Mouse (Mus musculus): ENCODE measurements around the gene Ntf5. TPM values are rescaled to one million over a fixed set of nuclear protein-coding genes. Genes with fewer than 3 reads are reported as not detected.

Gene Ntf5
- 0.09 and 0.17 TPM in 2 replicates for polyA plus RNA-seq (2015; fragmentation: Nextera tagmentation; extraction: Ambion mirVana)

GRCm38 (mm10) chr7:45413113-45413863, at the start of gene Ntf5:
Ntf5 (plus strand) TSS chr7:45413695.

GRCm38 (mm10) chr7:45366652-45367019, 46.9 kb upstream of the Ntf5 start, which contains the start of gene Ppfia3:
Ppfia3 (minus strand) TSS chr7:45367019.

GRCm38 (mm10) chr7:45370475-45371311, 42.8 kb upstream of the Ntf5 start, which contains the start of gene Lin7b:
Lin7b (minus strand) TSS chr7:45370583.

DNA sequence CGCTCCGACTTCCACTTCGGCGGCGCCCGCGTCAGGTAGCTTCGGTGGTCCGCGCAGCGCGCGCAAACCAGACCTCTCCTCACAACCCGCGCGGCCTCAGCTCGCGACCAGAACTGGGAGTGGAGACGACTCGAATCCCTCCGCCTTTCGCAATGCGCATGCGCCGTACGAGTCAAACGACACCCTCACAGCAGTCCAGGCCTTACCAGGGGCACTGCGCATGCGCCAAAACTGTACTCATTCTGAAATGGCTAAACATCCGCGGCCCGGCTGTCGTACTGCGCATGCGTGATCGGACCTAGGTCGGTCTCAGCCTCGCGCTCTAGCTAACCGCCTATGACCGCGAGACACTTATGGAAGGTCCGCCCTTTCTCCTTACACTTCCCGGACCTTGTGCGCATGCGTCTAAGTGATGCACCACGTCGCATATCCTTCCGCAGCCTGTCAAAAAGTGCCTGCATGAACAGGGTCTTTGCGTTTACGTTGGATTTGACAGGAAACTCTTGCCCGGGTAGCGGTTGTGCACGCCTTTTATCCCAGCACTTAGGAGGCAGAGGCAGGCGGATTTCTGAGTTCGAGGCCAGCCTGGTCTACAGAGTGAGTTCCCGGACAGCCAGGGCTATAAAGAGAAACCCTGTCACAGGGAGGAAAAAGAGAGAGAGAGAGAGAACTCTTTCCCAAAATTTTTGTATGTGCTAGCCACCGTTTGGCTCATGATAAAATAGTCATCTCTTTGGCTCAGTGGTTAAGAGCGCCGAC, 17.7 kb upstream of the Ntf5 start, which contains the start of gene Snrnp70:
Gene Snrnp70, minus strand, starts transcription at position 165 of the 759 bp plus-strand sequence.

DNA sequence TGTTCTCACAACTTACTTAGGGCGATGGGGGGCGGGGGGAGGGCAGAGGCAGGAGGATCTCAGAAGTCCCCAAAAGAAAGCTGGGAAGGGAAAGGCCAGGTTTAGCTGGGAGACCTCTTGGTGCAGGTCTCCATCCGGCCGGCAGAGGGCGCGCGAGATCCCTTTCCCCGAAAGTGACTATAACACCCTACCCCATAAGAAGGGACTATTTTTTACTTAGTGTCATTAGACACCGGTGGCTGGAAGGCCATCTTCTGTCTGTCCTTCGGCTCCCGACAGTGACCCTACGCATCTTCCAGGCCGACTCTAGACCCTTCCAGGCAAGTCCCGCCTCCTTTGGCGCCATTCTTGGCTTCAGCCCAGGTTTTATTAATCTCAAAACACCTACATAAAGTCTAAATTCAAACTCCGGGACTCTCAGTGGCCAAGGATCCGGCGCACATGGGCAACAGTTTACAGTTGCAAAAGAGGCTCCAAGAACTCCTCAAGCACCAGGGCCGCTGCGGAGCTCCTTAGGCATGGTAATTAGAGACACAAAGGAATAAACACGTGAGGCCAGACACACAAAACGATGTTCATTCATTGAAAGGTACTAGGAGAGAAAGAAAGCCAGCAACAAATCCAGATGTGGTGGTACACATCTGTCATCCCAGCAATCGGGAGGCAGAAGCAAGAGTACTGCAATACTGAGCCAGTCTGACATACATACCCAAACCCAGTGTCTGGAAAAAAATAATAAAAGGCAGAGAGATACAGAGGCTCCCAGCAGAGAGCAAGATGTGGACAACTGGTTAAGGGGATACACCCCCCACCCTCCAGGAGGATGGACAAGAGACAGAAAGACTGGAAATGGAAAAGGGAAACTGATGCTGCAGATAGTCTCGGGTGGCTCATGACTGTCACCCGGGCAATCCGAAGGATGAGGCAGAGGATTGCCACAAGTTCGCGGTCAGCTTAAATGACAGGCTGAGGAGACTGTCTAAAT, 8.1 kb upstream of the Ntf5 start, which contains the start of gene Kcna7:
Gene Kcna7, plus strand, starts transcription at position 563 of the 985 bp plus-strand sequence.

GRCm38 (mm10) chr7:45420615-45420919, 7.1 kb downstream of the Ntf5 start, which contains the start of gene Lhb:
Lhb (plus strand) TSS chr7:45420820.

DNA sequence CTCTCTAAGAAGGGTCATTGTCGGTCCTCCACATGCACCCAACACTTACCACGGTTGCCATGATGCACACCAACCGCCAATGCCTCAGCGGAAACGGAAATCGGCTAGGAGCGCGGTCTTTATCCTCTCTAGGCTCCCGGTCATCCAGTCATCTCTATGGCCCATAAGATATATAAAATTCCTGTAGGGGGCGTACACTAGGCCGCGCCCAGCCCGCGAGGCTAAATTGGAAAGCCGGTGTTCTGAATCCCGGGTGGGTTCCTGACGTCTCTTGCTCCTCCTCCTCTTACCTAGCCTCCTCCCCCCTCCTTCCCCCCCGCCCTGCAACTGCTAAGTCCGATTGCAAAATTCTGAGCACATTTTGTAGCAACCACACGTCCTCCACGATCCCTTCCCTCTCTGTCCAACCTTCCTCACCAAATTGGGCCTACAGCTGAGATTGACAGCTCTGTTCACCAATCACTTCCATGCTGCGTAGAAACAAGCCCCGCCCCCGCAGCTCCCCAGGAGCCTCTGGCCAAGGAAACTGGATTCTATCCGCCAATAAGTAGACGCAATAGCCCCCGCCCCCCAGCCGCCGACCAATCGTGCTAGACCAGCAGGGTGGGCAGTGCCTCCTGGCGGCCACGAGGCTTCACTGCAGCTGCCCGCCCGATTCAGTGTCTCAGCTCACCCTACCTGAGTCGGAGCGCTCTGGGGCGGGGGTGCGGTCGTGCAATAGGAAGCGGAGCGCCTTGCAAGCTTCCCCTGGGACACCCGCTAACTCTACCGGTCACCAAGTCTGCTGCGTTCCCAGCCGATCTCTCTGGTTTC, 20.9 kb downstream of the Ntf5 start, which contains the start of gene Gys1:
Gene Gys1, plus strand, starts transcription at position 642 of the 813 bp plus-strand sequence.

DNA sequence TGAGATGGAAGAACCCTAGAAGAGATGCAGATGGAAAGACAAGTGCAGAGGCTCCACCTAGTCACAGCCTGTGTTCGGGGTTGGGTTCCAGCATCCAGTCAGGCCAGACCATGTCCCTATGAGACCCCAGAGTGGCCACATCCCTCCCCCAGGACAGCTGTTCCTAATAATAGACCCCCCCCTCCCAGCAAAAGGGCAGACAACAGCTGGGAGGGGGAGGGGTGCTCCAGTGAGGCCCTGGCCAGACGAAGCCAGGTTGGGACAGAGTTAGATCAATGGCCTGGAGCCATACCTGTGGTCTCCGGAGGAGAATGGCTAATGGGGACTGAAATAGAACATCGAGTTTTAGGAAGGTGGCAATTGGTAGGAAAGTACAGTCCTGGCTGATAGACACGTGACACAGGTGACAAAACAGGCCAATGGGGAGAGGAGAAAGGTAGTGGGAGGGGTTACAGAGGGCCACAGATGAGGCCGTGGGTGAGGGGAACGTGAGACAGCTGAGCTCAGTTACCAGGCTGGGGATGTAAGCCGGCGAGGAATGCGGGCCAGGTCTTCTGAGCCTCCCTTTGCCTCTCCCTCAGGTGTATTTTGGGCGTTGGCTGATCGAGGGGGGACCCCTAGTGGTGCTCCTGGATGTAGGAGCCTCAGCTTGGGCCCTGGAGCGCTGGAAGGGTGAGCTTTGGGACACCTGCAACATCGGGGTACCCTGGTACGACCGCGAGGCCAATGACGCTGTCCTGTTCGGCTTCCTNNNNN, 24.2 kb downstream of the Ntf5 start, which contains the start of gene Ruvbl2:
Gene Ruvbl2, minus strand, starts transcription at position 576 of the 756 bp plus-strand sequence.

DNA sequence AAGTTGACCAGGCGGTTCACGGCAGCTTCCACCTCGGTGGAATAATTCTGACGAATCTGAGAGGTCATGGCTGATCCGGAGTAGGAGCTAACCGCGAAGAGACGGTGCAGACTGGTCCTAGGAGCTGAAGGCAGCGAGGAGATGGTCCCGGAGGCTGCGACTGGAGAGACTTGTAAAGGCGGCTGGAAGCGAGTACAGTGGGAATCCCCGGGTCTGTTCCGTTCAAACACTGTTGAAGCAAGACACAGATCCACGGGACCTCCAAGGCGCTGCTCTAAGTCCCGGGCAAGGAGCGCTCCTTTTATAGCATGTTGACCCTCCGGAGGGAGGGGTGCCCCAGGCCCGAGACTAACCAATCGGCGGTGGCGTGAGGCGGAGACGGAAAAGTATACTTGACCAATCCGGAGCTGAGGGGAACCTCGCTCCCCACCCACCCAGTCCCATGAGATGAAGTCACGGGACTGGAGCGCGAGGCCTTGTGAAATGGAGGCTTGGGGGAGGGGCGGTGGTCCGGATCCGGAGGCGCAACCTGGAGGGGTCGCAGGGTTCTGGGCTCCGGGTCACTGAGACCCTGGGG, 46.2 kb downstream of the Ntf5 start, which contains the start of gene Ftl1:
Gene Ftl1, minus strand, starts transcription at position 321 of the 577 bp plus-strand sequence.

DNA sequence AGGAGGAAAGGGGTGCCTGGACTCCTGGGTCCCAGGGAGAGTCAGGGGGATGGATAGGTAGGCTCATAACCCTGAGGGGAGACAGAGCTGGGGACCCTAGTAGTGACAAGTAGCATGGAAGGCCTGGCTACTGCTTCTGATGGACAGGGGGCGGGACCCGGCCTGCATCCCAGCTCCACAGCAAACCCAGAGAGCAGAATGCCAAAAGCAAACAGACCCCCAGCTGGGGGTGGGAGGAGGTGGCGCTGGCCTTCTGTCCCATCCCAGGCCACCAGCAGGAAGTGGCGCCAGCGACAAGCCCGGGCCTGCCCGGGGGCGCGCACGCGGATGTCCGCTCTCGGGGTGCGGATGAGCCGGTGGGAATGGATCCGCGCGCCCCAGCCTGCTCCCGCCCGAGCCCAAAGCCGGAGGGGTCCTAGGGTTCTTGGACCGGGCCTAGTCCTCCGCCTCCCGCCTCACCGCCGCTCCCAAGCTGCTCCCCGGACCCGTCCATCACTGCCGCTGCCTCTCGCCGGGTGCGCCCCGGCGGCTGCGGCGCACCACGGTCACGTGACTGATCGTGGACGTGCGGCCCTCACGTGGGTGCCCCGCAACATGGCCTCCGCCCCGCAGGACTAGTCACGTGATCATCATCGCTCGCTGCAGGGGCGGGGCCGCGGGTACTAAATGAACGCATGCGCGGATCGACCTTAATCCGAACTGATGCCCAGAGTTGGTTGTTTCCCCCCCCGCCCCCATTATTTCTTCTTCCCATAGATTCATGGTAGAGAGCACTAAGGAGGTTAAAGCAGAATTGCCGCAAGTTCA, 53.0 kb downstream of the Ntf5 start, which contains the start of gene Bax:
Gene Bax, minus strand, starts transcription at position 616 of the 807 bp plus-strand sequence.

Small RNA genes within 50 kb of the gene (microRNA-seq; reads per million reads assigned to microRNA genes)
- 0 to 0.10 reads per million in 2 experiments for gene Gm22133

Other genes with a start within 250 kb of the Ntf5 start
- 0.22 and 0.46 TPM in 2 replicates for gene Slc17a7, start 249.7 kb upstream of the Ntf5 start, polyA plus RNA-seq (2015; fragmentation: Nextera tagmentation; extraction: Ambion mirVana)
- gene Gfy, start 234.1 kb upstream of the Ntf5 start, polyA plus RNA-seq (2015; fragmentation: Nextera tagmentation; extraction: Ambion mirVana) = 0.15 TPM in 1 of 2 replicates, not detected in the other
- gene Pth2, start 232.7 kb upstream of the Ntf5 start, polyA plus RNA-seq (2015; fragmentation: Nextera tagmentation; extraction: Ambion mirVana) = not detected in 2 replicates
- gene Ccdc155, start 208.8 kb upstream of the Ntf5 start, polyA plus RNA-seq (2015; fragmentation: Nextera tagmentation; extraction: Ambion mirVana) = 1.0 and 2.0 TPM in 2 replicates
- gene Dkkl1, start 201.5 kb upstream of the Ntf5 start, polyA plus RNA-seq (2015; fragmentation: Nextera tagmentation; extraction: Ambion mirVana) = 0.23 and 6.5 TPM in 2 replicates
- gene Tead2, start 197.9 kb upstream of the Ntf5 start, polyA plus RNA-seq (2015; fragmentation: Nextera tagmentation; extraction: Ambion mirVana) = 28.9 and 29.6 TPM in 2 replicates
- 3.6 and 5.9 TPM in 2 replicates for gene Cd37, start 174.6 kb upstream of the Ntf5 start, polyA plus RNA-seq (2015; fragmentation: Nextera tagmentation; extraction: Ambion mirVana)
- not detected in 2 replicates for gene Slc6a16, start 172.6 kb upstream of the Ntf5 start, polyA plus RNA-seq (2015; fragmentation: Nextera tagmentation; extraction: Ambion mirVana)
- not detected in 2 replicates for gene Slc6a21, start 136.2 kb upstream of the Ntf5 start, polyA plus RNA-seq (2015; fragmentation: Nextera tagmentation; extraction: Ambion mirVana)
- 15.3 and 15.4 TPM in 2 replicates for gene Trpm4, start 79.9 kb upstream of the Ntf5 start, polyA plus RNA-seq (2015; fragmentation: Nextera tagmentation; extraction: Ambion mirVana)
- 94.0 and 120 TPM in 2 replicates for gene Hrc, start 78.4 kb upstream of the Ntf5 start, polyA plus RNA-seq (2015; fragmentation: Nextera tagmentation; extraction: Ambion mirVana)
- gene Ppfia3, start 46.7 kb upstream of the Ntf5 start, polyA plus RNA-seq (2015; fragmentation: Nextera tagmentation; extraction: Ambion mirVana) = 3.2 and 4.0 TPM in 2 replicates
- gene Lin7b, start 43.1 kb upstream of the Ntf5 start, polyA plus RNA-seq (2015; fragmentation: Nextera tagmentation; extraction: Ambion mirVana) = 1.5 and 2.0 TPM in 2 replicates
- gene Snrnp70, start 18.0 kb upstream of the Ntf5 start, polyA plus RNA-seq (2015; fragmentation: Nextera tagmentation; extraction: Ambion mirVana) = 64.7 and 74.9 TPM in 2 replicates
- 3.5 and 4.7 TPM in 2 replicates for gene Kcna7, start 8.0 kb upstream of the Ntf5 start, polyA plus RNA-seq (2015; fragmentation: Nextera tagmentation; extraction: Ambion mirVana)
- gene Lhb, start 7.1 kb downstream of the Ntf5 start, polyA plus RNA-seq (2015; fragmentation: Nextera tagmentation; extraction: Ambion mirVana) = not detected in 2 replicates
- 90.8 and 92.1 TPM in 2 replicates for gene Gys1, start 21.1 kb downstream of the Ntf5 start, polyA plus RNA-seq (2015; fragmentation: Nextera tagmentation; extraction: Ambion mirVana)
- gene Ruvbl2, start 24.4 kb downstream of the Ntf5 start, polyA plus RNA-seq (2015; fragmentation: Nextera tagmentation; extraction: Ambion mirVana) = 31.4 and 35.8 TPM in 2 replicates
- gene Ftl1, start 46.2 kb downstream of the Ntf5 start, polyA plus RNA-seq (2015; fragmentation: Nextera tagmentation; extraction: Ambion mirVana) = 2,280 and 2,838 TPM in 2 replicates
- 74.5 and 83.5 TPM in 2 replicates for gene Bax, start 53.2 kb downstream of the Ntf5 start, polyA plus RNA-seq (2015; fragmentation: Nextera tagmentation; extraction: Ambion mirVana)
- gene Tulp2, start 68.2 kb downstream of the Ntf5 start, polyA plus RNA-seq (2015; fragmentation: Nextera tagmentation; extraction: Ambion mirVana) = 0.06 and 0.12 TPM in 2 replicates
- not detected in 2 replicates for gene Gm45808, start 73.1 kb downstream of the Ntf5 start, polyA plus RNA-seq (2015; fragmentation: Nextera tagmentation; extraction: Ambion mirVana)
- gene Dhdh, start 75.1 kb downstream of the Ntf5 start, polyA plus RNA-seq (2015; fragmentation: Nextera tagmentation; extraction: Ambion mirVana) = 7.1 and 7.2 TPM in 2 replicates
- 124 and 146 TPM in 2 replicates for gene Nucb1, start 96.7 kb downstream of the Ntf5 start, polyA plus RNA-seq (2015; fragmentation: Nextera tagmentation; extraction: Ambion mirVana)
- 19.1 and 19.6 TPM in 2 replicates for gene Ppp1r15a, start 112.6 kb downstream of the Ntf5 start, polyA plus RNA-seq (2015; fragmentation: Nextera tagmentation; extraction: Ambion mirVana)
- gene Plekha4, start 112.6 kb downstream of the Ntf5 start, polyA plus RNA-seq (2015; fragmentation: Nextera tagmentation; extraction: Ambion mirVana) = 5.6 and 8.0 TPM in 2 replicates
- 6.1 and 7.2 TPM in 2 replicates for gene Hsd17b14, start 141.2 kb downstream of the Ntf5 start, polyA plus RNA-seq (2015; fragmentation: Nextera tagmentation; extraction: Ambion mirVana)
- 35.4 and 88.9 TPM in 2 replicates for gene Bcat2, start 156.5 kb downstream of the Ntf5 start, polyA plus RNA-seq (2015; fragmentation: Nextera tagmentation; extraction: Ambion mirVana)
- 0.18 TPM in 1 of 2 replicates, not detected in the other for gene Fgf21, start 201.8 kb downstream of the Ntf5 start, polyA plus RNA-seq (2015; fragmentation: Nextera tagmentation; extraction: Ambion mirVana)
- 0.05 TPM in 1 of 2 replicates, not detected in the other for gene Fut1, start 203.6 kb downstream of the Ntf5 start, polyA plus RNA-seq (2015; fragmentation: Nextera tagmentation; extraction: Ambion mirVana)
- gene Izumo1, start 208.1 kb downstream of the Ntf5 start, polyA plus RNA-seq (2015; fragmentation: Nextera tagmentation; extraction: Ambion mirVana) = 0.06 TPM in 1 of 2 replicates, not detected in the other
- gene Rasip1, start 213.8 kb downstream of the Ntf5 start, polyA plus RNA-seq (2015; fragmentation: Nextera tagmentation; extraction: Ambion mirVana) = 10.3 and 13.9 TPM in 2 replicates
- gene Mamstr, start 226.3 kb downstream of the Ntf5 start, polyA plus RNA-seq (2015; fragmentation: Nextera tagmentation; extraction: Ambion mirVana) = 139 and 174 TPM in 2 replicates

All from skeletal muscle tissue, postnatal 0 days (tissue).